Mouse (Mus musculus): ENCODE data around the gene Zfp568. TPM values are rescaled to one million over a fixed set of nuclear protein-coding genes. Genes with fewer than 3 reads are reported as not detected.

Gene Zfp568
- 13.6 and 15.3 TPM in 2 replicates for polyA plus RNA-seq (2014; fragmentation: Nextera tagmentation; extraction: Ambion mirVana)

- Histone ChIP-seq H3K4me2 (ENCODE audit: low read depth, low read length, severe bottlenecking) (peak within 1 kb of the TSS; percentile 49), H3K9me3 (ENCODE audit: control insufficient read depth, low read length) (no peaks in the 10 kb centered on the region), H3K4me1 (replicated peaks; ENCODE audit: control insufficient read depth, insufficient read depth, low read length) (0 out of 2 replicates have a peak, but pooled peaks cover 5% of the 10 kb centered on the region), H3K9ac (ENCODE audit: low read length) (peak within 1 kb of the TSS; percentile 86), H3K27me3 (ENCODE audit: control insufficient read depth, insufficient read depth, low read length) (no peaks in the 10 kb centered on the region), H3K36me3 (ENCODE audit: control insufficient read depth, insufficient read depth, low read length) (peaks cover under 1% of the 10 kb centered on the region; the same call in 1 of the 2 replicates), H3K27ac (ENCODE audit: low read depth, low read length) (peak within 1 kb of the TSS; percentile 91), H3K4me3 (ENCODE audit: low read depth, low read length) (peak within 1 kb of the TSS; percentile 84)
- ATAC-seq (replicated peaks; ENCODE audit: low FRiP score) (peak; percentile 96), DNase-seq (ENCODE audit: low spot score) (peak; percentile 96)
- under 1% methylated on average over 62 of the region's 62 CpGs for WGBS
These were observed at the start of gene Zfp568 for GRCm38 (mm10) chr7:29983690-29984380. Gene Zfp568, plus strand, starts transcription at chr7:29983955.

DNA sequence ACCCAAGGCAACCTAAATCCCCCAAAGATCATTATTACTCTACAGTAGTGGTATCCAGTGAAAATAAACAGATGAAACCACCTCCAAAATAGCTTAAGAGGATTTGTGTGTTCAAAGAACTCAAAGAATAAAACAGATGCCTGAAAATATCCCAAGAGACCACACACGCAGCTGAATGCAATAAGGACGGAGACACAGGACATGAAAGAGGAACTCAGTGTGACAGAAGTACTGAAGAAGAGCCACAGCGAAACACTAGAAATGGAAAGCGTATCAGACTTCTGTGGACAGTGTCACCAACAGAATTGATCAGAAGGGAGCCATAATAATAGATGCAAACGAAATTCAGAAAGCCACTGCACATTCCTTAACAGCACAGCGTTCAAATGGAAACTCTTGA is 44.9 kb upstream of the Zfp568 start:
- 81% methylated on average over 6 of the region's 6 CpGs for WGBS
- H3K27ac ChIP-seq (ENCODE audit: low read depth, low read length), result no peak overlapping the region
- ATAC-seq (replicated peaks; ENCODE audit: low FRiP score) (no peak), DNase-seq (ENCODE audit: low spot score) (no peak)
- peaks cover 6% of the 10 kb centered on the region for H3K36me3 ChIP-seq (ENCODE audit: control insufficient read depth, insufficient read depth, low read length)
- no peak overlapping the region for H3K4me3 ChIP-seq (ENCODE audit: low read depth, low read length)
- no peaks in the 10 kb centered on the region for H3K9me3 ChIP-seq (ENCODE audit: control insufficient read depth, low read length)
- H3K4me1 ChIP-seq (replicated peaks; ENCODE audit: control insufficient read depth, insufficient read depth, low read length), result no peaks in the 10 kb centered on the region
- no peak overlapping the region for H3K4me2 ChIP-seq (ENCODE audit: low read depth, low read length, severe bottlenecking)
- H3K27me3 ChIP-seq (ENCODE audit: control insufficient read depth, insufficient read depth, low read length), result no peaks in the 10 kb centered on the region
- no peak overlapping the region for H3K9ac ChIP-seq (ENCODE audit: low read length)

DNA sequence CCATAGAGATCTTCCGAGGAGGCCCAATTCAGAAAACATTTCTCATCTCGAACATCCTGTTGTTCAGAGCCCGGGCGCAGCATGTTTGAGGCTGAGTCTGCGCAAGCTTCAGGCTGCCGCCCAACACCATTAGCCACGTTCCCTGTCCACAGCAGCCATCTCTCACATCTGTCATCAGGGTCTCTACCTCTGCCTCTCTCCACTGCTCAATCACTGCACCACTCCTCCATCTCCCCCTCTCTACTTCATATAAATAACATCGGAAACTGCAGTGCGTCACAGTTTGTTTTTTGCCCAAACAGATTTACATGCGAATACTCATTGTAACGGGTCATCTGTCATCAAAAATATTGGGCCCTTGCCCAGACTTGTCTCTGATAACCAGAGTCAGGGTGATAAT is 42.7 kb upstream of the Zfp568 start:
- no peaks in the 10 kb centered on the region for H3K4me1 ChIP-seq (replicated peaks; ENCODE audit: control insufficient read depth, insufficient read depth, low read length)
- no peak overlapping the region for H3K4me3 ChIP-seq (ENCODE audit: low read depth, low read length)
- no peak for DNase-seq (ENCODE audit: low spot score)
- H3K9me3 ChIP-seq (ENCODE audit: control insufficient read depth, low read length), result no peaks in the 10 kb centered on the region
- no peaks in the 10 kb centered on the region for H3K27me3 ChIP-seq (ENCODE audit: control insufficient read depth, insufficient read depth, low read length)
- H3K4me2 ChIP-seq (ENCODE audit: low read depth, low read length, severe bottlenecking), result no peak overlapping the region
- no peaks in the 10 kb centered on the region for H3K36me3 ChIP-seq (ENCODE audit: control insufficient read depth, insufficient read depth, low read length)
- H3K9ac ChIP-seq (ENCODE audit: low read length), result no peak overlapping the region
- 97% methylated on average over 11 of the region's 11 CpGs for WGBS
- no peak for ATAC-seq (replicated peaks; ENCODE audit: low FRiP score)
- H3K27ac ChIP-seq (ENCODE audit: low read depth, low read length), result no peak overlapping the region

DNA sequence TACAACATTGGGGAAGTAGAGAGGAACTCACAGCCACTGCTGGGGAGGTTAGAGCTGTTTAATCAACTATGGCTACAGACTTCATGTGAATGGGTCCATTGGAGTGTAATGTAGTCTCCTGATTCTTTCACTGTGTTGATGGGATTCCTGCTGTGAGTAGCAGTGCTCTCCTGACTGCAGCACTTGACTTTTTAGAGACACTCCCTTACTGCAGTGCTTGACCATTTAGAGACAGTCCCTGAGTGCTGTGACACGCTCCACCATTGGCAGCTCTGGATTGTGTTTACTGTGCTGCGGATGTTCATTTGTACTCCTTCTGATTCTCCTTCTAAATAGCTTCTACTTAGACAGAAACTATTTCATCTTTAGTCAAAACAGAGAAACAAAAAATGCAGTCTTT is 41.0 kb upstream of the Zfp568 start:
- H3K27me3 ChIP-seq (ENCODE audit: control insufficient read depth, insufficient read depth, low read length), result no peaks in the 10 kb centered on the region
- DNase-seq (ENCODE audit: low spot score) (no peak), ATAC-seq (replicated peaks; ENCODE audit: low FRiP score) (no peak)
- no peaks in the 10 kb centered on the region for H3K4me1 ChIP-seq (replicated peaks; ENCODE audit: control insufficient read depth, insufficient read depth, low read length)
- no peaks in the 10 kb centered on the region for H3K9me3 ChIP-seq (ENCODE audit: control insufficient read depth, low read length)
- 43% methylated on average over 2 of the region's 2 CpGs for WGBS
- no peak overlapping the region for H3K27ac ChIP-seq (ENCODE audit: low read depth, low read length)
- no peak overlapping the region for H3K4me2 ChIP-seq (ENCODE audit: low read depth, low read length, severe bottlenecking)
- H3K9ac ChIP-seq (ENCODE audit: low read length), result no peak overlapping the region
- H3K4me3 ChIP-seq (ENCODE audit: low read depth, low read length), result no peak overlapping the region
- H3K36me3 ChIP-seq (ENCODE audit: control insufficient read depth, insufficient read depth, low read length), result no peaks in the 10 kb centered on the region

- no peaks in the 10 kb centered on the region for H3K4me1 ChIP-seq (replicated peaks; ENCODE audit: control insufficient read depth, insufficient read depth, low read length)
- no peak overlapping the region for H3K9ac ChIP-seq (ENCODE audit: low read length)
- no peak overlapping the region for H3K4me3 ChIP-seq (ENCODE audit: low read depth, low read length)
- no peak for ATAC-seq (replicated peaks; ENCODE audit: low FRiP score)
- no peak overlapping the region for H3K27ac ChIP-seq (ENCODE audit: low read depth, low read length)
- H3K9me3 ChIP-seq (ENCODE audit: control insufficient read depth, low read length), result no peaks in the 10 kb centered on the region
- no peaks in the 10 kb centered on the region for H3K36me3 ChIP-seq (ENCODE audit: control insufficient read depth, insufficient read depth, low read length)
- no peak for DNase-seq (ENCODE audit: low spot score)
- H3K4me2 ChIP-seq (ENCODE audit: low read depth, low read length, severe bottlenecking), result no peak overlapping the region
- 73% methylated on average over 2 of the region's 2 CpGs for WGBS
- no peaks in the 10 kb centered on the region for H3K27me3 ChIP-seq (ENCODE audit: control insufficient read depth, insufficient read depth, low read length)
These were observed 40.0 kb upstream of the Zfp568 start for GRCm38 (mm10) chr7:29943720-29944119.

GRCm38 (mm10) chr7:29944201-29944600 is 39.6 kb upstream of the Zfp568 start:
- Histone ChIP-seq H3K4me2 (ENCODE audit: low read depth, low read length, severe bottlenecking) (no peak overlapping the region), H3K4me3 (ENCODE audit: low read depth, low read length) (no peak overlapping the region), H3K4me1 (replicated peaks; ENCODE audit: control insufficient read depth, insufficient read depth, low read length) (no peaks in the 10 kb centered on the region), H3K27me3 (ENCODE audit: control insufficient read depth, insufficient read depth, low read length) (no peaks in the 10 kb centered on the region), H3K9me3 (ENCODE audit: control insufficient read depth, low read length) (no peaks in the 10 kb centered on the region), H3K36me3 (ENCODE audit: control insufficient read depth, insufficient read depth, low read length) (no peaks in the 10 kb centered on the region), H3K9ac (ENCODE audit: low read length) (no peak overlapping the region), H3K27ac (ENCODE audit: low read depth, low read length) (no peak overlapping the region)
- no peak for ATAC-seq (replicated peaks; ENCODE audit: low FRiP score)
- 91% methylated on average over 2 of the region's 2 CpGs for WGBS
- no peak for DNase-seq (ENCODE audit: low spot score)

- ATAC-seq (replicated peaks; ENCODE audit: low FRiP score) (no peak), DNase-seq (ENCODE audit: low spot score) (no peak)
- 52% methylated on average over 10 of the region's 10 CpGs for WGBS
- H3K9me3 ChIP-seq (ENCODE audit: control insufficient read depth, low read length), result no peaks in the 10 kb centered on the region
- H3K27me3 ChIP-seq (ENCODE audit: control insufficient read depth, insufficient read depth, low read length), result no peaks in the 10 kb centered on the region
- H3K9ac ChIP-seq (ENCODE audit: low read length), result peak overlapping the region; percentile 94
- H3K4me2 ChIP-seq (ENCODE audit: low read depth, low read length, severe bottlenecking), result peak overlapping the region; percentile 70
- peak overlapping the region; percentile 91 for H3K27ac ChIP-seq (ENCODE audit: low read depth, low read length)
- H3K4me1 ChIP-seq (replicated peaks; ENCODE audit: control insufficient read depth, insufficient read depth, low read length), result 0 out of 2 replicates have a peak, but pooled peaks cover 2% of the 10 kb centered on the region
- H3K4me3 ChIP-seq (ENCODE audit: low read depth, low read length), result peak overlapping the region; percentile 69
- no peaks in the 10 kb centered on the region for H3K36me3 ChIP-seq (ENCODE audit: control insufficient read depth, insufficient read depth, low read length)
These were observed 30.7 kb upstream of the Zfp568 start for GRCm38 (mm10) chr7:29953086-29953485.

GRCm38 (mm10) chr7:29953513-29954401 is 30.0 kb upstream of the Zfp568 start, which contains the start of gene Zfp74:
Gene Zfp74, minus strand, starts transcription at chr7:29954089.
- H3K27me3 ChIP-seq (ENCODE audit: control insufficient read depth, insufficient read depth, low read length), result no peaks in the 10 kb centered on the region
- H3K4me2 ChIP-seq (ENCODE audit: low read depth, low read length, severe bottlenecking), result peak within 1 kb of the TSS; percentile 70
- peak within 1 kb of the TSS; percentile 91 for H3K27ac ChIP-seq (ENCODE audit: low read depth, low read length)
- H3K36me3 ChIP-seq (ENCODE audit: control insufficient read depth, insufficient read depth, low read length), result no peaks in the 10 kb centered on the region
- WGBS, result 2% methylated on average over 52 of the region's 52 CpGs
- H3K4me1 ChIP-seq (replicated peaks; ENCODE audit: control insufficient read depth, insufficient read depth, low read length), result 0 out of 2 replicates have a peak, but pooled peaks cover 2% of the 10 kb centered on the region
- DNase-seq (ENCODE audit: low spot score) (peak; percentile 90), ATAC-seq (replicated peaks; ENCODE audit: low FRiP score) (peak; percentile 94)
- no peaks in the 10 kb centered on the region for H3K9me3 ChIP-seq (ENCODE audit: control insufficient read depth, low read length)
- H3K9ac ChIP-seq (ENCODE audit: low read length), result peak within 1 kb of the TSS; percentile 94
- H3K4me3 ChIP-seq (ENCODE audit: low read depth, low read length), result peak within 1 kb of the TSS; percentile 69
